Mouse (Mus musculus): Measurements from ENCODE around the gene Gpc6.

DNA sequence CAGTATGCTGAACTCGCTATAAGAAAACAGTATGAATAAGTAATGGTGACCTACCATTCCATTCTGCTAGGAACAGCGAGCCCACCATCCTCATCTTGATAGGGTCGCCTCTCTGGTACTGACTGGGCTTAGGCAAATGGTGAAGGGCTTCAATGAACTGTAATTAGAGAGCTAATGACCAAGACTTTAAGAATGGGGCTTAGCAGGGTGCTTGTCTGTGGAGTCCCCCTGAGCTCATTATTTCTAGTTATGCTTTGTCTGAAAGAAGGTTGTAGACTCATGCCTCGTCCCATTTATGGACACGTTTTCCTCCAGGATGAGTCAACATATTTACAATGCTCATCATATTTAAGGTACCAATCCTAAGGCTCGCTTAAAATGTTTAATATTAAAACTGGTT lies 313.1 kb downstream of the Gpc6 start:
- TF ChIP-seq USF2 (IDR thresholded peaks at IDR 0.05; ENCODE audit: borderline replicate concordance in 1 of 2, insufficient read depth in 1 of 2, low read depth in 1 of 2, low read length in 2 of 2) (no peak), POLR2AphosphoS2 (IDR thresholded peaks at IDR 0.05; ENCODE audit: low read length) (no peak), ZC3H11A (IDR thresholded peaks at IDR 0.05; ENCODE audit: low read depth, low read length) (no peak), TAL1 (IDR thresholded peaks at IDR 0.05; ENCODE audit: low read length) (no peak), CHD2 (IDR thresholded peaks at IDR 0.05; ENCODE audit: low read length) (no peak), MEF2A (IDR thresholded peaks at IDR 0.05; ENCODE audit: extremely low read depth, insufficient replicate concordance, low read depth, low read length, poor library complexity, severe bottlenecking) (no peak), MAFK (IDR thresholded peaks at IDR 0.05; ENCODE audit: borderline replicate concordance, low read depth, low read length) (no peak), HCFC1 (IDR thresholded peaks at IDR 0.05; ENCODE audit: low read depth, low read length) (no peak), POLR2A (IDR thresholded peaks at IDR 0.05; ENCODE audit: control insufficient read depth in 1 of 2, insufficient read depth in 1 of 2, low read depth in 1 of 2, low read length in 2 of 2, poor library complexity in 1 of 2) (no peak), EP300 (IDR thresholded peaks at IDR 0.05; ENCODE audit: low read depth in 1 of 2, low read length in 2 of 2) (no peak), RCOR1 (IDR thresholded peaks at IDR 0.05; ENCODE audit: low read depth, low read length) (no peak), TBP (IDR thresholded peaks at IDR 0.05; ENCODE audit: low read depth, low read length) (no peak), CTCF (IDR thresholded peaks at IDR 0.05 in 2 of 3, conservative IDR thresholded peaks at IDR 0.05 in 1 of 3; ENCODE audit: control insufficient read depth in 1 of 3, insufficient read depth in 1 of 3, low read depth in 2 of 3, low read length in 3 of 3, poor library complexity in 1 of 3, severe bottlenecking in 1 of 3) (no peak), NRF1 (IDR thresholded peaks at IDR 0.05; ENCODE audit: insufficient read depth, low read depth, low read length, poor library complexity, severe bottlenecking) (no peak)
